In the genomic region with DNA sequence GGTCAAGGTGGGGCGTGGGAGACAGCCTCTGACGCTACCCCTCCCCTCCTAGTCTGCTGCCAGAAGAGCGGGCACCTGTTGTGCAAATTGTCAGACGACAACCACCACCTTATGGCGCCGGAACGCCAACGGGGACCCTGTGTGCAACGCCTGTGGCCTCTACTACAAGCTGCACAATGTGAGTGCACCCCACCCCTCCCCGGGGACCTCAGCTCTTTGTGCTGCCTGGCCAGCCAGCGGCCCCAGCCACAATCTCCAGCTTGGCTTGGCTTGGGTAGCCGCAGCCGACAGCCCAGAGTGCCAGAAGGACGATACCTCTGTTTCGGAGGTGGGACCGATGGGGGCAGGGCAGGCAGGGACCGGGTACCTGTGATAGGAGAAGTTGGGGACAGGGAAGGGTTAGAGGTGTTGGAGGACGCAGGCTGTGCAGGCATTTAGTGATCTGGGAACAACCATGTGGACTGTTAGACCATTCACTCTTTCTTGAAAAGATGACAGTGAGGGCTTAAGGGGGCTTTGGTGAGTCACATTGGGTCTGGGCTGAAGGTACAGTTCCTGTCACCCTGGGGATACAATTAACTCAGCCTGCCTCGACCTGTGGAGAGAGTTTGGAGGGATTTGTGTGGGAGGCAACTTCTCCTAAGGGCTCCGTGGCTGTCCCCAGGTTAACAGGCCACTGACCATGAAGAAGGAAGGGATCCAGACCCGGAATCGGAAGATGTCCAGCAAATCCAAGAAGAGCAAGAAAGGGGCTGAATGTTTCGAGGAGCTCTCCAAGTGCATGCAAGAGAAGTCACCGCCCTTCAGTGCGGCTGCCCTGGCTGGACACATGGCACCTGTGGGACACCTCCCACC, we compare ENCODE assay signal across 12 mouse cellular contexts. TPM values are rescaled to one million over a fixed set of nuclear protein-coding genes. Genes with fewer than 3 reads are reported as not detected.
A peak's percentile ranks its signal among the peaks of the same experiment; 100 is the strongest.
DNase-seq lines count a peak whose midpoint lies in the region; ATAC-seq and TF ChIP-seq lines count a peak whose summit lies in the region.
"Had no signal": no experiment of that assay in that cellular context is flagged by ENCODE, and none has a peak within 500 bp of the region (broad histone marks: within the 10 kb centered on the region; RNA-seq: fewer than 3 reads in every experiment).

No protein-coding gene starts in this region.

- no peak for ATAC-seq in embryonic facial prominence, embryonic 13.5 days (ENCODE audit: insufficient number of reproducible peaks, insufficient read depth, low FRiP score, low TSS enrichment, low read depth)
- 0 out of 2 replicates have a peak, but pooled peaks have one; percentile 11 for ATAC-seq in hindbrain, embryonic 16.5 days
- ATAC-seq in intestine, embryonic 16.5 days: no peak

- DNase-seq in adrenal gland, postnatal 25 days: peak; percentile 2
- no peak for DNase-seq in adrenal gland, postnatal 14 days
- DNase-seq in layer of hippocampus, adult 2 months (ENCODE audit: low spot score in 2 of 2): no peak
- no peak for DNase-seq in layer of hippocampus, adult 9-10 months (ENCODE audit: low spot score)
- DNase-seq in cerebellum, adult 11 months: no peak
- DNase-seq: lung, embryonic 14.5 days had no signal

- WGBS in embryonic facial prominence, embryonic 13.5 days: 15% methylated on average over 25 of the region's 25 CpGs
- 7% methylated on average over 25 of the region's 25 CpGs for WGBS in hindbrain, embryonic 16.5 days
- WGBS in intestine, embryonic 16.5 days: 11% methylated on average over 25 of the region's 25 CpGs

- H3K9ac ChIP-seq in embryonic facial prominence, embryonic 13.5 days: peak overlapping the region; percentile 61
- H3K9ac ChIP-seq in hindbrain, embryonic 16.5 days (ENCODE audit: low read depth, low read length): no peak overlapping the region
- no peak overlapping the region for H3K9ac ChIP-seq in intestine, embryonic 16.5 days (ENCODE audit: low read depth, low read length)
- H3K9ac ChIP-seq: lung, embryonic 14.5 days had no signal

- no peaks in the 10 kb centered on the region for H3K9me3 ChIP-seq in embryonic facial prominence, embryonic 13.5 days
- no peaks in the 10 kb centered on the region for H3K9me3 ChIP-seq in hindbrain, embryonic 16.5 days (ENCODE audit: control insufficient read depth, low read length)
- no peaks in the 10 kb centered on the region for H3K9me3 ChIP-seq in intestine, embryonic 16.5 days (ENCODE audit: control insufficient read depth, low read length)

- H3K4me1 ChIP-seq in embryonic facial prominence, embryonic 13.5 days: peaks cover 40% of the 10 kb centered on the region
- H3K4me1 ChIP-seq in hindbrain, embryonic 16.5 days (ENCODE audit: control insufficient read depth, insufficient read depth, low read depth, low read length): no peaks in the 10 kb centered on the region; the same call in 1 of the 2 replicates
- peaks cover under 1% of the 10 kb centered on the region for H3K4me1 ChIP-seq in intestine, embryonic 16.5 days (ENCODE audit: control insufficient read depth, insufficient read depth, low read length)

- peak overlapping the region; percentile 76 for H3K4me2 ChIP-seq in embryonic facial prominence, embryonic 13.5 days
- H3K4me2 ChIP-seq in hindbrain, embryonic 16.5 days (ENCODE audit: low read length): no peak overlapping the region
- H3K4me2 ChIP-seq in intestine, embryonic 16.5 days (ENCODE audit: low read depth, low read length): no peak overlapping the region
- H3K4me2 ChIP-seq: lung, embryonic 14.5 days had no signal

- no peak overlapping the region for H3K4me3 ChIP-seq in layer of hippocampus, adult 2 months
- peak overlapping the region; percentile 56 for H3K4me3 ChIP-seq in embryonic facial prominence, embryonic 13.5 days
- H3K4me3 ChIP-seq in hindbrain, embryonic 16.5 days (ENCODE audit: low read length): no peak overlapping the region
- no peak overlapping the region for H3K4me3 ChIP-seq in intestine, embryonic 16.5 days (ENCODE audit: low read length)

- peaks cover 88% of the 10 kb centered on the region for H3K27me3 ChIP-seq in embryonic facial prominence, embryonic 13.5 days
- H3K27me3 ChIP-seq in hindbrain, embryonic 16.5 days (replicated peaks; ENCODE audit: control insufficient read depth, insufficient read depth, low read length): peaks cover 47% of the 10 kb centered on the region
- H3K27me3 ChIP-seq in intestine, embryonic 16.5 days (replicated peaks; ENCODE audit: control insufficient read depth, insufficient read depth, low read length): peaks cover 71% of the 10 kb centered on the region

- peaks cover 6% of the 10 kb centered on the region; the same call in 1 of the 2 replicates for H3K36me3 ChIP-seq in embryonic facial prominence, embryonic 13.5 days
- no peaks in the 10 kb centered on the region for H3K36me3 ChIP-seq in hindbrain, embryonic 16.5 days (ENCODE audit: control insufficient read depth, insufficient read depth, low read length)
- no peaks in the 10 kb centered on the region for H3K36me3 ChIP-seq in intestine, embryonic 16.5 days (ENCODE audit: control insufficient read depth, insufficient read depth, low read length)

- TF ChIP-seq CTCF in layer of hippocampus, adult 2 months (conservative IDR thresholded peaks at IDR 0.05): no peak

- 0 out of 2 replicates have a peak overlapping the region, but pooled peaks have one; percentile 11 for H3K27ac ChIP-seq in layer of hippocampus, adult 2 months
- H3K27ac ChIP-seq in embryonic facial prominence, embryonic 13.5 days: peak overlapping the region; percentile 62
- H3K27ac ChIP-seq in hindbrain, embryonic 16.5 days (ENCODE audit: low read depth, low read length): no peak overlapping the region
- H3K27ac ChIP-seq in intestine, embryonic 16.5 days (ENCODE audit: low read length): no peak overlapping the region

RNA-seq across cellular contexts. Expression of gene Gata2, which starts 11.1 kb away (rescaled TPM):
- total RNA-seq in adrenal gland, postnatal 25 days (2021): 25.6 and 37.7 TPM in 2 replicates
- 26.3 and 36.4 TPM in 2 replicates for total RNA-seq in adrenal gland, postnatal 14 days (2021)
- total RNA-seq in layer of hippocampus, adult 2 months (2021): 1 to 10 TPM; 6.8 to 7.7 TPM
- polyA plus RNA-seq in embryonic facial prominence, embryonic 13.5 days (2015; fragmentation: Nextera tagmentation; extraction: Ambion mirVana): 54.9 and 81.7 TPM in 2 replicates
- polyA plus RNA-seq in hindbrain, embryonic 16.5 days (2015; fragmentation: Nextera tagmentation; extraction: Ambion mirVana): 14.1 and 18.0 TPM in 2 replicates
- 4.2 and 4.7 TPM in 2 replicates for polyA plus RNA-seq in intestine, embryonic 16.5 days (2015; fragmentation: Nextera tagmentation; extraction: Ambion mirVana)

RNA-seq across cellular contexts. Expression of gene Dnajb8, which starts 17.3 kb away (rescaled TPM):
- total RNA-seq in adrenal gland, postnatal 25 days (2021): not detected in 2 replicates
- not detected in 2 replicates for total RNA-seq in adrenal gland, postnatal 14 days (2021)
- not detected for total RNA-seq in layer of hippocampus, adult 2 months (2021)
- not detected in 2 replicates for polyA plus RNA-seq in embryonic facial prominence, embryonic 13.5 days (2015; fragmentation: Nextera tagmentation; extraction: Ambion mirVana)
- not detected in 2 replicates for polyA plus RNA-seq in hindbrain, embryonic 16.5 days (2015; fragmentation: Nextera tagmentation; extraction: Ambion mirVana)
- polyA plus RNA-seq in intestine, embryonic 16.5 days (2015; fragmentation: Nextera tagmentation; extraction: Ambion mirVana): not detected in 2 replicates
- total RNA-seq: left cerebral cortex, postnatal 10 days had no signal
- polyA plus RNA-seq: heart, embryonic 16.5 days; lung, embryonic 14.5 days; neural tube, embryonic 14.5 days had no signal

Comparison
In these comparisons a context has a peak if more than half of its experiments do, and no peak if none do; other contexts are left out.
1. H3K27ac ChIP-seq: peak in layer of hippocampus, adult 2 months (single experiment) and embryonic facial prominence, embryonic 13.5 days (single experiment); none in hindbrain, embryonic 16.5 days (single experiment) and intestine, embryonic 16.5 days (single experiment).